In genomic region chr6:52957730-52958129, GRCm38 (mm10) we compare ENCODE assay signal across 8 mouse cellular contexts.
DNase-seq lines count a peak whose midpoint lies in the region; ATAC-seq lines count a peak whose summit lies in the region.

No protein-coding gene starts in this region.

- no peak overlapping the region for H3K9ac ChIP-seq in kidney, embryonic 16.5 days (replicated peaks; ENCODE audit: low read length)
- H3K9ac ChIP-seq in limb, embryonic 11.5 days (ENCODE audit: low read length) = no peak overlapping the region

- no peak overlapping the region for H3K4me3 ChIP-seq in kidney, embryonic 16.5 days (ENCODE audit: low read length)
- no peak overlapping the region for H3K4me3 ChIP-seq in limb, embryonic 11.5 days (ENCODE audit: low read depth, low read length)

- peaks cover 20% of the 10 kb centered on the region for H3K4me1 ChIP-seq in kidney, embryonic 16.5 days (ENCODE audit: insufficient read depth, low read length)
- peaks cover 17% of the 10 kb centered on the region for H3K4me1 ChIP-seq in limb, embryonic 11.5 days (ENCODE audit: control insufficient read depth, insufficient read depth, low read length)

- peak; percentile 75 for DNase-seq in kidney, adult 18-20 months
- DNase-seq in adrenal gland, adult 18-20 months (ENCODE audit: low spot score in 2 of 2) = peak; percentile 67 to 75
- DNase-seq in limb, embryonic 11.5 days (ENCODE audit: low spot score) = peak; percentile 92
- peak; percentile 58 for DNase-seq in ovary, postnatal 14 days (ENCODE audit: low spot score)
- peak; percentile 74 for DNase-seq in thymus, postnatal 14 days

- no peak for ATAC-seq in kidney, embryonic 16.5 days (ENCODE audit: low FRiP score, low TSS enrichment)
- ATAC-seq in common myeloid progenitor, adult 5-6 weeks (replicated peaks; ENCODE audit: low read depth, poor library complexity, severe bottlenecking) = peak; percentile 67
- ATAC-seq in hematopoietic stem cell, adult 5-6 weeks (replicated peaks in 1 of 2; ENCODE audit: insufficient read depth in 1 of 2, low FRiP score in 2 of 2, low TSS enrichment in 1 of 2, low read depth in 1 of 2, poor library complexity in 2 of 2, severe bottlenecking in 2 of 2) = peak; percentile 44 to 74; a peak in 1 of 4 replicates
- ATAC-seq in limb, embryonic 11.5 days (ENCODE audit: insufficient number of reproducible peaks, low FRiP score, low TSS enrichment, low read depth) = no peak

- no peak overlapping the region for H3K4me2 ChIP-seq in kidney, embryonic 16.5 days (replicated peaks; ENCODE audit: low read depth, low read length)
- H3K4me2 ChIP-seq in limb, embryonic 11.5 days (ENCODE audit: low read depth, severe bottlenecking) = no peak overlapping the region

- no peaks in the 10 kb centered on the region for H3K27me3 ChIP-seq in kidney, embryonic 16.5 days (ENCODE audit: insufficient read depth, low read length)
- H3K27me3 ChIP-seq in limb, embryonic 11.5 days (ENCODE audit: control insufficient read depth, insufficient read depth, low read length) = no peaks in the 10 kb centered on the region

- H3K27ac ChIP-seq in kidney, embryonic 16.5 days (ENCODE audit: low read length) = no peak overlapping the region
- no peak overlapping the region for H3K27ac ChIP-seq in limb, embryonic 11.5 days (replicated peaks; ENCODE audit: low read depth, low read length)

- 11% methylated on average over 4 of the region's 4 CpGs for WGBS in kidney, embryonic 16.5 days
- WGBS in limb, embryonic 11.5 days = 6% methylated on average over 4 of the region's 4 CpGs

- no peaks in the 10 kb centered on the region for H3K36me3 ChIP-seq in kidney, embryonic 16.5 days (ENCODE audit: insufficient read depth, low read length)
- H3K36me3 ChIP-seq in limb, embryonic 11.5 days (ENCODE audit: control insufficient read depth, insufficient read depth, low read length) = no peaks in the 10 kb centered on the region

- H3K9me3 ChIP-seq in kidney, embryonic 16.5 days (ENCODE audit: low read length) = no peaks in the 10 kb centered on the region
- no peaks in the 10 kb centered on the region for H3K9me3 ChIP-seq in limb, embryonic 11.5 days (ENCODE audit: control insufficient read depth, low read length)

Comparison
In these comparisons a context has a peak if more than half of its experiments do, and no peak if none do; other contexts are left out.
1. ATAC-seq: peak in common myeloid progenitor, adult 5-6 weeks (single experiment) and hematopoietic stem cell, adult 5-6 weeks (2 of 2); none in kidney, embryonic 16.5 days (single experiment) and limb, embryonic 11.5 days (single experiment).
2. Peak in every context shown above with its lines, with median percentiles within 50 percentile points of each other: DNase-seq.